Mouse (Mus musculus): ENCODE measurements around the gene Pde2a.

Pde2a gene

DNA sequence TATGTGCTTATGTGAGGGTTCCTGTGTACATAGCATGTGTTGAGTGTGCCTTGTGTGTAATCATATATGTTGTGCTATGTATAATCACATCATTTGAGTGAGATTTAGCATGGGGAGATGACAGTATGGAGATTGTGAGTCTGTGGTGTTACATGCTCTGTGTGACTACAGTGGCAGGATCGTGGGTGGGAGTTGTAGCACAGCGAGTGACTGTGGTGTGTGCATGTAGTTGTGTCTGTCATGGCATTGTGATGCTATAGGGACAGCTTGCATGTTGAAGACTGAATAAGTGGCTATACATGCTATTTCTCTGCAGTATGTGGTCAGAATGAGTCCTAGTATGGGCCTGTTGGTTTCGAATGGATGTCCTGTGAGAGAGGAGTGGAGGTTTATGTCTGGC is 31.2 kb downstream of the Pde2a start:
- no peak for DNase-seq (ENCODE audit: extremely low read depth, low read depth)

- no peak for DNase-seq (ENCODE audit: extremely low read depth, low read depth)
These were observed 31.8 kb downstream of the Pde2a start for GRCm38 (mm10) chr7:101453296-101453695.

GRCm38 (mm10) chr7:101453725-101454124 is 32.2 kb downstream of the Pde2a start:
- no peak for DNase-seq (ENCODE audit: extremely low read depth, low read depth)

DNA sequence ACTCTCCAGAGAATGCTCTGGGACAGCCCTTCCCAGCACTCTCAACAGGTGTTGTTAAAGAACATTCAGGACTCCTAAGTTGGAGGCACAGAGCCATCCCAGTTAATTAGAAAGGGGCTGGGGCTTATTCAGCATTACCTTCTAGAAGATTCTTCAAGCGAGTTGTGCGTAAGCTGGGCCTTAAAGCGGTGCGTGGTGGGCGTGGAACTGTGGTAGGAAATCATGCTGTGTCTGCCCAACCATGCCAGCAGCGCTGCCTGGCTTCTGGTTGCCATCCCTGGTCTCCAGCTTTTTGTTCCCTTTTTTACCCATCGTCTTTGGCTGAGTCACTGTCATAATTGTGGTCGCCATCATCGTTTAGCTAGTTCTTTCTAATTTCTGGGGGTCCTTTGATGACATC is 33.0 kb downstream of the Pde2a start:
- no peak for DNase-seq (ENCODE audit: extremely low read depth, low read depth)

- DNase-seq (ENCODE audit: extremely low read depth, low read depth), result no peak
These were observed 33.6 kb downstream of the Pde2a start for GRCm38 (mm10) chr7:101455141-101455540.

- no peak for DNase-seq (ENCODE audit: extremely low read depth, low read depth)
These were observed 34.8 kb downstream of the Pde2a start for GRCm38 (mm10) chr7:101456318-101456717.

DNA sequence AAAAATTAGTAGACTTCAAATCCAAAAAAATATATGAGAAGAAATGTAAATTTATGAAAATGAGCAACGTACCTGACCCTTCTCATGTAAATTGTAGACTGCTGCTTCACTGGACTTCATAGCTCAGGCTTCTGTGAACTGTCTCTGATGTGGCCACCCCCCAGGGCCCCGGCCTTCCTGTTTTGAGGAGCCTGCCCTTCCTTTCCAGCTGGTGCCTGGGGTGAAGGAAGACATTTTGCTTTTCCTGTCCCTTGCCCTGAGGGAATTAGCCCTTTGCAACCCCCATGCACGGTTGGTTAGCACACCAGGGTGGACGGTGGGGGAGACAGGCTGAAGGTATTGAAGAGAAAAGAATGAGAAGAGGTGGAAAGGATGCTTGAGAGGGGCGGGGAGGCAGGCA is 35.3 kb downstream of the Pde2a start:
- DNase-seq (ENCODE audit: extremely low read depth, low read depth), result no peak

- DNase-seq (ENCODE audit: extremely low read depth, low read depth), result no peak
These were observed 35.8 kb downstream of the Pde2a start for GRCm38 (mm10) chr7:101457283-101457682.

GRCm38 (mm10) chr7:101457801-101458200 is 36.3 kb downstream of the Pde2a start:
- no peak for DNase-seq (ENCODE audit: extremely low read depth, low read depth)

DNA sequence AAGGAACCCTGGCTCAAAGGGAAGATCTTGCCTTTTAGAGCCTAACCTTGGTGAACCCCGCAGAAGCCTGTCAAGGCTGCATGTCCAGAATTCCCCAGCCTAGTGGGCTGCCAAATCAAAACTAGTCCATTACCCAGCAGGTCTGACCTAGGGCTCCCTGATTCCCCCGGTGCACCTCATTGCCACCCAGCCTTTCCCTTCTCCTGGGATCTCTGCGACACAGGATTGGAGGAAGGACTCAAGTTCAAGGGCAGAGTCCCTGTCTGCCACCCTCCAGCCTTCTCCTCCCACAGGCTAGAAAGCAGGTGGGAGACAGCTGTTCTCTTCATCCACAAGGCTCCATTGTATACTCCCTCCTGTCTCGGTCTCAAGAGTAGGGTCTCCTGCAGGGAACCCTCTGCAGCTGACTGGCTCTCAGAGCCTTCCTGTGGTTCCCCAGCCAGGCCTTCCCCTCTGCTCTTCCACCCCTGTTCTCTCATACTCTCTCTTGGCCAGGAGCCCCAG is 36.8 kb downstream of the Pde2a start:
- DNase-seq (ENCODE audit: extremely low read depth, low read depth), result no peak

- no peak for DNase-seq (ENCODE audit: extremely low read depth, low read depth)
These were observed 37.9 kb downstream of the Pde2a start for GRCm38 (mm10) chr7:101459305-101459813.

DNA sequence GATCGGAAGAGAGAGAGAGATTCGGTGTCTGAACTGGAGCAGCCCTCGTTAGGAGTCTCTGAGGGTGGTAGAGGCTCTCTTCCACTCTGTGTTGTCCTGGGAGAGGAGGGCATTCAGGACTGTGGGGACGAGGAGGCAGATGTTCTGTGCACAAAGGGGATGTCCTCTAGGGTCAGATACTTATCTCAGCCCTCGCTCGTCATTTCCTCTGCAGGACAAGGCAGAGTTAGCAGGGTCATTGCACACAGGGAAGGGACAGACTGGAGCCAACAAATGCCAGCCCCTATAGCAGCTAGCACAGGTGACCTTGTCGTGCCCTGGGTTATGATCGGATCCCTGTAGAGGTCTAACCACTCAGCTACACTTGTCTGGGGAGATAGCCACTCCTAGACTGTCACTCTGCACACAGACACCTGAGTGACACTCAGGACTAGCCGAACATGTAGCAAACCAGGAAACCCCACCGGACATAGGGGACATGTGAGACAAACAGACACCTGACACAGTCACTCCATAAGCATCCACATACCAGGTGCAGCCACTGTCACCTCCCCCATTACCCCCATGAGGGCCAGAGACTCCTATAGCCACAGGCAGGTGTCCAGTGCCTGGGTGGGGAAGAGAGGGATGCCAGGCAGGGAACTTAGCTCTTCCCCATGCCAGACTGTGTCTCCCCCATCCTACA is 38.6 kb downstream of the Pde2a start:
- DNase-seq (ENCODE audit: extremely low read depth, low read depth), result no peak

GRCm38 (mm10) chr7:101460608-101460957 is 39.1 kb downstream of the Pde2a start:
- DNase-seq (ENCODE audit: extremely low read depth, low read depth), result no peak

GRCm38 (mm10) chr7:101461571-101461970 is 40.1 kb downstream of the Pde2a start:
- DNase-seq (ENCODE audit: extremely low read depth, low read depth), result no peak

DNA sequence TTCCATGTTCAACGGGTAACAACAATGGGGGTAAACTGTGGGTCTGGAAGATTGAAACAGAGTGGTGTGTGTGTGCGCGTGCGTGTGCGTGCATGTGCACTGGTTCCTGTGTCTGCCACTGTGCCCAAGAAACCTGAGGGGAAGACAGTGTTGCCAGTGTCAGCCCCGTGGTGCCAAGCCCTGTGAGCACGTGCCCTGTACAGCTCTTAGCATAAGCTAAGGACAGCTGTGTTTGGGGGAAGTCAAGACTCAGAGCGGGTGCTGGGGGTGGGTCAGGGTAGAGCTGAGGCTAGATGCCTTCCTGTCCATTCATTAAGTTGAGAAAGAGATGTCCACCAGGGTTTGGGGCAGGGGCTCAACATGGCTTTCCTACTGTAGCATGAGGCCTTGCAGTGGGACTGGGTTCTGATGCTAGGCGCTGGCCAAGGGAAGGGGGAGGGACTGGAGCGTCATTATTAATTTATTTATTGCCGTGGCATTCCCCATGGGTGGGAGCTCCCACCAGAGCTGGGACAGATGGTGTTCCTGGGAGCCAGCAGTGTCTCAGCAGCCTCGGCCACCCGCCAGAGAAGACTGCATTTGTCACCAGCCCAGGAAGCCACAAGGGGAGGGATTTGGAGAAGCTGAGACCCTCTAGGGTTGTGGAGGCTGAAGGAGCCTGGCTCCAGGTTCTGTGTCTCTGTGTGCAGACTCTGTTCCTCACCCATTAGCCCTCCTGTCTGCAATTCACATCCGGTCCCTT is 41.0 kb downstream of the Pde2a start:
- DNase-seq (ENCODE audit: extremely low read depth, low read depth), result no peak

DNA sequence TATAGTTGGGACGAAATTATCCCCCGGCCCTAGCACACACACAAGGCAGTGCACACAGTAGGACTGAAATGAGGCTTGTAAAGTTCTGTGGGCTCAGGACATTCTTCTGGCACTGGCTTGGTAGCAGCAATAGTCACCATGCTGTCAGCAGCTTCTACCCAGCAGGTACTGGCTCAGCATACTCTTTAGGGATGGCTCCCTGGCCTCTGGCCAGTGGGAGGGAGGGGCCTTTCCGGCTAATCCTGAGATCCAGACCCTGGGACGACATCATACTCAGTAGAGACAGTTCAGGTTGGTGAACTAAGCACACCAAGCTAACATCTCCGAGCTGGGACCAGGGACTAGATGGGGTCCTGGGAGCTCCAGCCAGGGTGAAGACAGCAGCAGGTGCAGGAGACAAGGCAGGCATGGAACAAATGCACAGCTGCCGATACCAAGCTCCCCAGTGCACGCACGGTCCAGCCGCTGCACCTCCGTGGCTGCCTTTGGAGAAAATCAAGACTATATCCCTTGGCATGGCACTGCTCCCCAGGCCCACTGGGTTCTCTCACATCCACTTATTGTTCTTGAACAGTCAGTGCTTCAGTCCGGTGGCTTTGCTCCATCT is 42.3 kb downstream of the Pde2a start:
- no peak for DNase-seq (ENCODE audit: extremely low read depth, low read depth)

- no peak for DNase-seq (ENCODE audit: extremely low read depth, low read depth)
These were observed 43.4 kb downstream of the Pde2a start for GRCm38 (mm10) chr7:101464927-101465326.

DNA sequence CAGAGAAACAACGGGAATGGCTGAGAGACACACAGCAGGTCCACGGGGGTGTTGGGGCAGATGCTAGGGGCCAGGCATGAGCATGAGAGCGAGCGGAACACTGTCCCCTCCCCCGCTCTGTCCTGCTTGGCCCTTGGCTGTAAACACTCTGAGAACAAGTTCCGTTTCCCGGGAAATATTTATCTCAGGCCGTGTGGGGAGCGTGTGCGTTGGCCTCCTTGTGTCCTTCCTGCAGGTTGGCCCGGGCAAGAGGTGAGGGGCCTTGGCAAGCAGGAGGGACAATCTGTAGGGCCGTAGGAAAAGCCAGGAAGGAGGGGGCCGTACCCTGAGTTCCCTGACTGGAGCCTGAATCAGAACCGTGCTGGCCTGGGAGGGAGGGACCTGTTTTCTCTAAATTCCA is 43.9 kb downstream of the Pde2a start:
- DNase-seq (ENCODE audit: extremely low read depth, low read depth), result no peak

GRCm38 (mm10) chr7:101465850-101466580 is 44.5 kb downstream of the Pde2a start:
- DNase-seq (ENCODE audit: extremely low read depth, low read depth), result no peak

- no peak for DNase-seq (ENCODE audit: extremely low read depth, low read depth)
These were observed 45.1 kb downstream of the Pde2a start for GRCm38 (mm10) chr7:101466581-101467081.

DNA sequence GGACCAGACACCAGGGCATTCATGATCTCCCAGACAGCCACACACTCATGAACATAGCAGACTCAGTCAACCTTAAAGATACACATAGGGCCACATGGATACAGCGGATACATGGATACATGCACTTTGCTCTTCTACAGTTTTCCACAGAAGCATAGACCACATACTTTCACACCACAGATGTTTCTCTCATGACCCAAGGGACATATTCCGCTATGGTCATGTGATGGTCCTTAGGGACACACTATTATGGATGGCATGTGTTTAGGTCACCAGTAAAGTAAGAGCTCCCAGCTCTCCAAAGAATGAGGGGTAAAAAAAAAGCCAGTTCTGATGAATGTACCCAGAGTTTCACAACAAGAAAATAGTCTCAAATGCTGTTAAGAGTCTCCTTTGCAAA is 49.9 kb downstream of the Pde2a start:
- DNase-seq (ENCODE audit: extremely low read depth, low read depth), result no peak

Data from MEL-GATA-1-ER (cell line).